ENCODE assay signal across 25 mouse cellular contexts in the genomic region with DNA sequence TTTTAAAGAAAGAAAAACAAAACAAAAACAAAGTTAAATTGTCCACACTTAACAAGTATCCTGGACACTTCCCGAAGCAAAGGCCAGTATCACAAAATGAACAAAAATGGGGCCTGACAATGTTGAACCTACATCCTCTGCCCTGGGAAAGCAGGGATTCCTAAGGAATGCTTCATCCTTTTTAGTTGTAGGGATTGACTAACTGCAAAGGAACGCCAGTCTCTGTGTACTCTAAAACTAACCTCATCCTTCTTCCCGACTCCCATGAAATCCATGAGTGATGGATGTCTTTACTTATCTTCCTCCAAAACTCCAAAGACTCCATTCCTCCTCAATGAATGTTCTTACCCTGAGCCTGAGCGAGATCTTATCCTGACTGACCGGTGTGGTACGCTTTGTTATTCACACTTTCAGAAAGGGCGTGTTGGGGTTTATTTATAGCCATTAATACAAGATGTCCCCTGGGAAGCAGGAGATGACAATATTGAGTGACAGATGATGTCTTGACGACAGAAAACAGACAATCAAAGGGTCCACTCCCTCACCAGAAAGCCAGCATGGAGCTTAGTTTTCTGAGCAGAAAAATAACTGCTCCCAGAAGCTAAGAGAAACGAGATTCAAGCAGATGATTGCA.
DNase-seq lines count a peak whose midpoint lies in the region; ATAC-seq and TF ChIP-seq lines count a peak whose summit lies in the region.
"Had no signal": no experiment of that assay in that cellular context is flagged by ENCODE, and none has a peak within 500 bp of the region (broad histone marks: within the 10 kb centered on the region; RNA-seq: fewer than 3 reads in every experiment).

No protein-coding gene starts in this region.

- H3K27ac ChIP-seq in gastrocnemius, adult 2 months: peak overlapping the region; percentile 65
- H3K27ac ChIP-seq in heart, embryonic 10.5 days: 0 out of 2 replicates have a peak overlapping the region, but pooled peaks have one; percentile 1
- H3K27ac ChIP-seq in midbrain, embryonic 11.5 days (ENCODE audit: low read depth, low read length): no peak overlapping the region
- H3K27ac ChIP-seq in midbrain, embryonic 14.5 days (replicated peaks; ENCODE audit: low read depth, low read length): no peak overlapping the region
- H3K27ac ChIP-seq: embryonic facial prominence, embryonic 12.5 days; embryonic facial prominence, embryonic 15.5 days; forebrain, embryonic 12.5 days; forebrain, embryonic 15.5 days; hindbrain, embryonic 14.5 days had no signal

- H3K4me3 ChIP-seq in gastrocnemius, adult 2 months: no peak overlapping the region
- no peak overlapping the region for H3K4me3 ChIP-seq in heart, embryonic 10.5 days
- H3K4me3 ChIP-seq in midbrain, embryonic 11.5 days (ENCODE audit: low read depth, low read length): no peak overlapping the region
- H3K4me3 ChIP-seq in midbrain, embryonic 14.5 days (replicated peaks; ENCODE audit: low read depth, low read length): no peak overlapping the region
- H3K4me3 ChIP-seq: embryonic facial prominence, embryonic 12.5 days; embryonic facial prominence, embryonic 15.5 days; erythroblast, embryonic 14.5 days; forebrain, embryonic 12.5 days; forebrain, embryonic 15.5 days had no signal

- peaks cover 27% of the 10 kb centered on the region for H3K4me1 ChIP-seq in heart, embryonic 10.5 days
- peaks cover 5% of the 10 kb centered on the region; the same call in 1 of the 2 replicates for H3K4me1 ChIP-seq in midbrain, embryonic 11.5 days (ENCODE audit: control insufficient read depth, insufficient read depth, low read length)
- 0 out of 2 replicates have a peak, but pooled peaks cover 5% of the 10 kb centered on the region for H3K4me1 ChIP-seq in midbrain, embryonic 14.5 days (ENCODE audit: control insufficient read depth, insufficient read depth, low read length)

- no peak for ATAC-seq in midbrain, embryonic 11.5 days (ENCODE audit: low FRiP score)
- ATAC-seq in midbrain, embryonic 14.5 days (ENCODE audit: low FRiP score, low TSS enrichment): no peak
- ATAC-seq: forebrain, embryonic 15.5 days; intestine, postnatal 0 days had no signal

- no peak overlapping the region for H3K4me2 ChIP-seq in midbrain, embryonic 11.5 days
- no peak overlapping the region for H3K4me2 ChIP-seq in midbrain, embryonic 14.5 days (ENCODE audit: low read length)
- H3K4me2 ChIP-seq: embryonic facial prominence, embryonic 12.5 days; embryonic facial prominence, embryonic 15.5 days; forebrain, embryonic 12.5 days; forebrain, embryonic 15.5 days; hindbrain, embryonic 14.5 days had no signal

- H3K36me3 ChIP-seq in heart, embryonic 10.5 days: no peaks in the 10 kb centered on the region
- no peaks in the 10 kb centered on the region for H3K36me3 ChIP-seq in midbrain, embryonic 11.5 days (ENCODE audit: control insufficient read depth, insufficient read depth, low read length)
- H3K36me3 ChIP-seq in midbrain, embryonic 14.5 days (ENCODE audit: control insufficient read depth, insufficient read depth, low read length): no peaks in the 10 kb centered on the region
- H3K36me3 ChIP-seq: embryonic facial prominence, embryonic 12.5 days; embryonic facial prominence, embryonic 15.5 days; forebrain, embryonic 12.5 days; forebrain, embryonic 15.5 days had no signal

- H3K9me3 ChIP-seq in heart, embryonic 10.5 days: no peaks in the 10 kb centered on the region
- no peaks in the 10 kb centered on the region for H3K9me3 ChIP-seq in midbrain, embryonic 11.5 days (ENCODE audit: control insufficient read depth, low read length)
- no peaks in the 10 kb centered on the region for H3K9me3 ChIP-seq in midbrain, embryonic 14.5 days (ENCODE audit: control insufficient read depth, low read length)
- H3K9me3 ChIP-seq: embryonic facial prominence, embryonic 12.5 days; embryonic facial prominence, embryonic 15.5 days; forebrain, embryonic 12.5 days; forebrain, embryonic 15.5 days had no signal

- no peak for DNase-seq in gastrocnemius, adult 2 months
- no peak for DNase-seq in gastrocnemius, postnatal 25 days
- no peak for DNase-seq in heart, embryonic 10.5 days (ENCODE audit: low spot score)
- DNase-seq in heart, adult 18-20 months: no peak
- DNase-seq in midbrain, embryonic 11.5 days (ENCODE audit: low spot score, missing footprints): peak; percentile 53
- no peak for DNase-seq in midbrain, embryonic 14.5 days
- no peak for DNase-seq in left cerebral cortex, postnatal 36 days (ENCODE audit: low spot score in 2 of 2)
- DNase-seq: adrenal gland, adult 2 months; adrenal gland, postnatal 14 days; B cell, adult 2 months; cerebellum, adult 11 months; cerebellum, adult 2 months; cerebellum, adult 9-11 months; cerebellum, postnatal 25 days; gastrocnemius, postnatal 10 days; heart, postnatal 10 days; heart, postnatal 36 days had no signal

- H3K9ac ChIP-seq in midbrain, embryonic 11.5 days (ENCODE audit: low read length): no peak overlapping the region
- no peak overlapping the region for H3K9ac ChIP-seq in midbrain, embryonic 14.5 days (replicated peaks; ENCODE audit: low read length)
- H3K9ac ChIP-seq: embryonic facial prominence, embryonic 12.5 days; embryonic facial prominence, embryonic 15.5 days; forebrain, embryonic 12.5 days; forebrain, embryonic 15.5 days; hindbrain, embryonic 14.5 days had no signal

- H3K27me3 ChIP-seq in heart, embryonic 10.5 days (ENCODE audit: insufficient read depth, poor library complexity, severe bottlenecking): no peaks in the 10 kb centered on the region; the same call in 1 of the 2 replicates
- H3K27me3 ChIP-seq in midbrain, embryonic 11.5 days (ENCODE audit: control insufficient read depth, insufficient read depth, low read length): no peaks in the 10 kb centered on the region
- no peaks in the 10 kb centered on the region for H3K27me3 ChIP-seq in midbrain, embryonic 14.5 days (ENCODE audit: control insufficient read depth, insufficient read depth, low read length)
- H3K27me3 ChIP-seq: CH12.LX; embryonic facial prominence, embryonic 15.5 days; forebrain, embryonic 15.5 days had no signal

- intact Hi-C loops in gastrocnemius, adult 2 months (cut with DNase I): no loop called here
- intact Hi-C loops in left cerebral cortex, postnatal 36 days (cut with DNase I): no loop called here

- TF ChIP-seq CTCF in gastrocnemius, adult 2 months (IDR thresholded peaks at IDR 0.05): no peak

- whole genome bisulfite sequencing in heart, embryonic 10.5 days: 41% methylated on average over 9 of the region's 9 CpGs
- 88% methylated on average over 9 of the region's 9 CpGs for WGBS in midbrain, embryonic 11.5 days
- 81% methylated on average over 9 of the region's 9 CpGs for WGBS in midbrain, embryonic 14.5 days

Comparison
In these comparisons a context has a peak if more than half of its experiments do, and no peak if none do; other contexts are left out.
1. H3K27ac ChIP-seq: peak in gastrocnemius, adult 2 months (single experiment) and heart, embryonic 10.5 days (single experiment); none in midbrain, embryonic 11.5 days (single experiment) and midbrain, embryonic 14.5 days (single experiment).